Comparison of ENCODE assay signal across 33 mouse cellular contexts in genomic region chr2:163385126-163385525, GRCm38 (mm10). TPM values are rescaled to one million over a fixed set of nuclear protein-coding genes. Genes with fewer than 3 reads are reported as not detected.
DNase-seq lines count a peak whose midpoint lies in the region; ATAC-seq and TF ChIP-seq lines count a peak whose summit lies in the region.
"Had no signal": no experiment of that assay in that cellular context is flagged by ENCODE, and none has a peak within 500 bp of the region (broad histone marks: within the 10 kb centered on the region; RNA-seq: fewer than 3 reads in every experiment).

No protein-coding gene starts in this region.

- TF ChIP-seq POLR2A in myocyte (IDR thresholded peaks at IDR 0.05; ENCODE audit: insufficient read length, low read depth) = no peak

- peak overlapping the region; percentile 65 for H3K9ac ChIP-seq in heart, embryonic 12.5 days
- H3K9ac ChIP-seq: hindbrain, embryonic 13.5 days; limb, embryonic 12.5 days; liver, embryonic 15.5 days; lung, embryonic 14.5 days; neural tube, embryonic 15.5 days; stomach, embryonic 15.5 days had no signal

- peak; percentile 85 for DNase-seq in gastrocnemius, adult 2 months
- DNase-seq in gastrocnemius, postnatal 4 days (ENCODE audit: low spot score in 2 of 2) = no peak
- DNase-seq in heart, postnatal 36 days = no peak
- peak; percentile 79 for DNase-seq in gastrocnemius, postnatal 25 days
- no peak for DNase-seq in layer of hippocampus, postnatal 36 days
- no peak for DNase-seq in kidney, postnatal 14 days
- DNase-seq: adrenal gland, postnatal 14 days; cerebellum, adult 11 months; cerebellum, adult 9-10 months; embryo, embryonic 11 days; kidney, adult 9 months; kidney, postnatal 10 days; lung, embryonic 14.5 days; lung, postnatal 14 days; midbrain, embryonic 14.5 days; retina, postnatal 1 day; right cerebral cortex, postnatal 14 days had no signal

- intact Hi-C loops in gastrocnemius, adult 2 months (cut with DNase I) = no loop called here
- intact Hi-C loops in heart, postnatal 36 days (cut with DNase I) = no loop called here

- peak overlapping the region; percentile 58 for H3K4me2 ChIP-seq in heart, embryonic 12.5 days
- H3K4me2 ChIP-seq in myocyte (ENCODE audit: low read depth) = peak overlapping the region; percentile 87
- H3K4me2 ChIP-seq: hindbrain, embryonic 13.5 days; limb, embryonic 12.5 days; liver, embryonic 15.5 days; lung, embryonic 14.5 days; neural tube, embryonic 15.5 days; stomach, embryonic 15.5 days had no signal

- peaks cover 80% of the 10 kb centered on the region for H3K79me2 ChIP-seq in myocyte (ENCODE audit: control insufficient read depth, insufficient read depth)

- H3K9me3 ChIP-seq in heart, embryonic 12.5 days (replicated peaks) = 0 out of 2 replicates have a peak, but pooled peaks cover 3% of the 10 kb centered on the region
- H3K9me3 ChIP-seq: limb, embryonic 12.5 days; liver, embryonic 15.5 days; stomach, embryonic 15.5 days had no signal

- no peaks in the 10 kb centered on the region for H3K27me3 ChIP-seq in heart, embryonic 12.5 days (replicated peaks)
- H3K27me3 ChIP-seq in myocyte (ENCODE audit: control insufficient read depth, insufficient read depth, insufficient read length) = no peaks in the 10 kb centered on the region
- H3K27me3 ChIP-seq: hindbrain, embryonic 13.5 days; limb, embryonic 12.5 days; Patski; stomach, embryonic 15.5 days had no signal

- 54% methylated on average over 6 of the region's 6 CpGs for WGBS in heart, embryonic 12.5 days

- H3K4me3 ChIP-seq in gastrocnemius, adult 2 months = peak overlapping the region; percentile 61
- no peak overlapping the region for H3K4me3 ChIP-seq in heart, embryonic 12.5 days
- no peak overlapping the region for H3K4me3 ChIP-seq in myocyte
- H3K4me3 ChIP-seq: erythroblast, embryonic 14.5 days; hindbrain, embryonic 13.5 days; left cerebral cortex, adult 2 months; limb, embryonic 12.5 days; liver, embryonic 15.5 days; neural tube, embryonic 15.5 days; stomach, embryonic 15.5 days had no signal

- ATAC-seq in heart, embryonic 12.5 days (ENCODE audit: insufficient number of reproducible peaks, low FRiP score) = no peak
- ATAC-seq: forebrain, embryonic 16.5 days; intestine, postnatal 0 days; Patski had no signal

- peak overlapping the region; percentile 93 for H3K27ac ChIP-seq in gastrocnemius, adult 2 months
- peak overlapping the region; percentile 60 for H3K27ac ChIP-seq in heart, embryonic 12.5 days (ENCODE audit: poor library complexity, severe bottlenecking)
- H3K27ac ChIP-seq: hindbrain, embryonic 13.5 days; left cerebral cortex, adult 2 months; limb, embryonic 12.5 days; liver, embryonic 15.5 days; neural tube, embryonic 15.5 days; stomach, embryonic 15.5 days had no signal

- H3K4me1 ChIP-seq in heart, embryonic 12.5 days (replicated peaks) = peaks cover 70% of the 10 kb centered on the region
- H3K4me1 ChIP-seq: hindbrain, embryonic 13.5 days; liver, embryonic 15.5 days; neural tube, embryonic 15.5 days had no signal

- H3K36me3 ChIP-seq in heart, embryonic 12.5 days = peaks cover 33% of the 10 kb centered on the region
- H3K36me3 ChIP-seq in myocyte (ENCODE audit: control insufficient read depth, insufficient read depth) = peaks cover 5% of the 10 kb centered on the region
- H3K36me3 ChIP-seq: hindbrain, embryonic 13.5 days; limb, embryonic 12.5 days; liver, embryonic 15.5 days; neural tube, embryonic 15.5 days; stomach, embryonic 15.5 days had no signal

- no peak overlapping the region for H3ac ChIP-seq in myocyte (ENCODE audit: control insufficient read depth, insufficient read length)

- TF ChIP-seq CTCF in gastrocnemius, adult 2 months (IDR thresholded peaks at IDR 0.05) = no peak

TF ChIP-seq in myocyte, 11 proteins besides CTCF, POLR2A, EP300 and RAD21:
- TF ChIP-seq MYOD1 (IDR thresholded peaks at IDR 0.05; ENCODE audit: control insufficient read depth in 1 of 3, insufficient read length in 2 of 3, low read depth in 2 of 3) (no peak), MYOG (IDR thresholded peaks at IDR 0.05; ENCODE audit: control insufficient read depth in 1 of 3, insufficient read depth in 1 of 3, insufficient read length in 2 of 3, low read depth in 2 of 3) (peak in 1 of 3 experiments; percentile 11)

RNA-seq across cellular contexts. Expression of gene Jph2, which starts 12.7 kb away (rescaled TPM):
- 100 to 1,000 TPM; 424 to 437 TPM for total RNA-seq in gastrocnemius, adult 2 months (2021)
- total RNA-seq in gastrocnemius, postnatal 4 days (2021) = 100 to 1,000 TPM; 166 to 199 TPM
- polyA plus RNA-seq in heart, embryonic 12.5 days (2016; fragmentation: Nextera tagmentation; extraction: Ambion mirVana) = 62.5 and 62.7 TPM in 2 replicates
- 100 to 1,000 TPM; 323 to 334 TPM for total RNA-seq in heart, postnatal 36 days (2021)
- total RNA-seq in gastrocnemius, postnatal 25 days (2021) = 100 to 1,000 TPM; 424 to 451 TPM
- 217 TPM for polyA plus RNA-seq in myocyte (2012; fragmentation: generic; extraction: Trizol)
- total RNA-seq in layer of hippocampus, postnatal 36 days (2021) = under 1 TPM; 0.45 to 0.63 TPM
- total RNA-seq: monocyte, adult 5-6 weeks had no signal
- polyA plus RNA-seq: erythroblast, embryonic 14.5 days had no signal

RNA-seq across cellular contexts. Expression of gene Oser1, which starts 39.4 kb away (rescaled TPM):
- 10 to 100 TPM; 32.4 to 38.2 TPM for total RNA-seq in gastrocnemius, adult 2 months (2021)
- total RNA-seq in gastrocnemius, postnatal 4 days (2021) = 10 to 100 TPM; 31.3 to 33.8 TPM
- polyA plus RNA-seq in heart, embryonic 12.5 days (2016; fragmentation: Nextera tagmentation; extraction: Ambion mirVana) = 55.3 and 57.2 TPM in 2 replicates
- 10 to 100 TPM; 21.9 TPM for total RNA-seq in heart, postnatal 36 days (2021)
- total RNA-seq in gastrocnemius, postnatal 25 days (2021) = 10 to 100 TPM; 23.8 to 27.0 TPM
- polyA plus RNA-seq in myocyte (2012; fragmentation: generic; extraction: Trizol) = 30.3 TPM
- 10 to 100 TPM; 19.0 to 19.5 TPM for total RNA-seq in layer of hippocampus, postnatal 36 days (2021)

RNA-seq across cellular contexts. Expression of gene Gdap1l1, which starts 53.1 kb away (rescaled TPM):
- total RNA-seq in gastrocnemius, adult 2 months (2021) = not detected
- total RNA-seq in gastrocnemius, postnatal 4 days (2021) = not detected
- 0.19 and 0.63 TPM in 2 replicates for polyA plus RNA-seq in heart, embryonic 12.5 days (2016; fragmentation: Nextera tagmentation; extraction: Ambion mirVana)
- not detected for total RNA-seq in heart, postnatal 36 days (2021)
- total RNA-seq in gastrocnemius, postnatal 25 days (2021) = not detected
- polyA plus RNA-seq in myocyte (2012; fragmentation: generic; extraction: Trizol) = 0.43 TPM
- total RNA-seq in layer of hippocampus, postnatal 36 days (2021) = 10 to 100 TPM; 62.0 to 72.9 TPM
- total RNA-seq: heart, adult 18-20 months; liver, adult 2 months; MEL; monocyte, adult 5-6 weeks had no signal
- polyA plus RNA-seq: erythroblast, embryonic 14.5 days; liver, adult 2 months had no signal

Comparison
In these comparisons a context has a peak if more than half of its experiments do, and no peak if none do; other contexts are left out.
1. DNase-seq: peak in gastrocnemius, adult 2 months (single experiment) and gastrocnemius, postnatal 25 days (single experiment); none in gastrocnemius, postnatal 4 days (0 of 2), heart, postnatal 36 days (0 of 2), layer of hippocampus, postnatal 36 days (0 of 2) and kidney, postnatal 14 days (single experiment).
2. RNA of gene Jph2, which starts 12.7 kb away (total RNA-seq): 424 to 451 TPM in gastrocnemius, postnatal 25 days, 424 to 437 TPM in gastrocnemius, adult 2 months, 323 to 334 TPM in heart, postnatal 36 days and 166 to 199 TPM in gastrocnemius, postnatal 4 days; 0.45 to 0.63 TPM in layer of hippocampus, postnatal 36 days; every median in the first group is over 100 times any median in the second.
3. RNA of gene Gdap1l1, which starts 53.1 kb away (total RNA-seq): 62.0 to 72.9 TPM in layer of hippocampus, postnatal 36 days; not detected in gastrocnemius, postnatal 4 days, not detected in gastrocnemius, adult 2 months, not detected in heart, postnatal 36 days and not detected in gastrocnemius, postnatal 25 days; every median in the first group is over 10 times any median in the second.